Mouse (Mus musculus): ENCODE measurements around the gene Ankrd16. TPM values are rescaled to one million over a fixed set of nuclear protein-coding genes. Genes with fewer than 3 reads are reported as not detected.

The Ankrd16 gene
- polyA plus RNA-seq (2015; fragmentation: Nextera tagmentation; extraction: Ambion mirVana), result 52.0 and 54.4 TPM in 2 replicates

DNA sequence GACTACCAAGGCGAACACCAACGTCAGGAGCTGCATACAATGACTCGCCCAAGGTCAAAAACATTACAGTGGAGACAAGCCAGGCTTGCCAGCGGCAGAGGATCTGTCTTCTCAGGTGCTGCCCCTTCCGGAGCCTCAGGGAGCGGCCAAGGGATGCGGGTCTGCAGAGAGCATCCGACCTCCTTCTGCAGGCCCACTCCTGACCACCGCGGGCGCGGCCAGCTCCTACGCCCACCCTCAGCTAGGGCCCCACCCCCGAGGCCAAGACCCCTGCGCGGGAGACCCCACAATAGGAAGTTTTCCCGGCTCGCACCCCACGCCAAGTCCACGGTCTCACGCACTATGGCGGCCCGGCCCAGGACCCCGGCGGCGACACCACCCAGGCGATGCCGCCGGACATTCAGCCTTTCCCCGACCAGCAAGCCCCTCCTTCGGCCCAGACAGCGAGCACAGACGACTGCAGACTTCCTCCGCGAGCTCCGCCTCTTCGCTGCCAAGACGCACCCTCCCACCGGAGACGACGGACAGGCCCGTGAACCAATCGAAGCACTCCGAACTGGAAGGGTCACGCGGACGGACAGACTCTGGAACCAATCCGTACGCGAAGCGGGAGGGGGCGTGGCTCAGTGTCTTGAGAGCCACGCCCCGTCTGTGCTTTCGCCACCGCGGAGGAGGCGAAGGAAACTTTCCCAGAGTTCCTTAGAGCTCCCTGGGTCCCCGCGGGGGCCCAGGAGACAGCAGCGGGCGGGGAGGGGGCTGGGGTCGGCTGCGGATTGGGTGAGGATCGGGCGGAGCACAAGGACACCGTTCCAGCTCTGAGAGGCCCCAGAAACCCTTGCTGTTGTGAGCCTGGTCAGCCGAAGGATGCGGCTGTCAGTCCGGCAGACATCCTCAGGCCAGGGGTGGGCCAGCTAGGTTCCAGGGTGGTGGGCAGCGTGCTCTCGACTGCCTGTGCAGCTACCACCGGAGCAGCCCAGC lies at the start of gene Ankrd16, which contains the start of gene Fbh1:
TSS of gene Ankrd16 (plus strand) at position 786 of the 978 bp plus-strand sequence.
TSS of gene Fbh1 (minus strand) at position 492 of the 978 bp plus-strand sequence.
- H3K9ac ChIP-seq, result peak within 1 kb of the TSS; percentile 89
- H3K27ac ChIP-seq, result peak within 1 kb of the TSS; percentile 96
- H3K4me1 ChIP-seq (replicated peaks), result peaks cover 52% of the 10 kb centered on the region
- H3K4me2 ChIP-seq, result peak within 1 kb of the TSS; percentile 87
- H3K36me3 ChIP-seq, result peaks cover 26% of the 10 kb centered on the region
- peak; percentile 97 for ATAC-seq (ENCODE audit: low FRiP score)
- WGBS, result under 1% methylated on average over 73 of the region's 73 CpGs
- peak within 1 kb of the TSS; percentile 85 for H3K4me3 ChIP-seq
- no peaks in the 10 kb centered on the region for H3K27me3 ChIP-seq
- H3K9me3 ChIP-seq, result no peaks in the 10 kb centered on the region

DNA sequence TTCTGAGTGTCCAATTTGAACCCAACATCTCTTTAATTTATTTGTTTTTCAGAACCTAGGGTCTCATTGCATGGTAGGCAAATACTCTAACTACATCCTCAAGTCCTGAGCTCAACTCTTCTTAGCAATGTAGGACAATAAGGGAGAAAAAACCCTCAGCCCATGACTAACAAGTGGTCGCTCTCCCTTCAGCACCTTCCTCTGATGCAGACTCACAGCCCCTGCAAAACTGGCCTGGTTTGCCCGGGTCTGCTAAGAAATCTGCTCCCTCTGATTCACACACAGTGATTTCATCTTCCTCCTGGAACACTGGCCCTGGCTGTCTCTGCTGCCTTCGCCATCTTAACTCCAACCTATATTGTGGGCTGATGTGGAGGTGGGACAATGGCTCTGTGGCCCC lies 48.6 kb upstream of the Ankrd16 start:
- Histone ChIP-seq H3K4me3 (no peak overlapping the region), H3K27ac (no peak overlapping the region), H3K27me3 (no peaks in the 10 kb centered on the region), H3K36me3 (no peaks in the 10 kb centered on the region), H3K4me1 (replicated peaks) (no peaks in the 10 kb centered on the region), H3K4me2 (no peak overlapping the region), H3K9ac (no peak overlapping the region), H3K9me3 (no peaks in the 10 kb centered on the region)
- ATAC-seq (ENCODE audit: low FRiP score), result no peak
- WGBS, result 68% methylated on average over 3 of the region's 3 CpGs

DNA sequence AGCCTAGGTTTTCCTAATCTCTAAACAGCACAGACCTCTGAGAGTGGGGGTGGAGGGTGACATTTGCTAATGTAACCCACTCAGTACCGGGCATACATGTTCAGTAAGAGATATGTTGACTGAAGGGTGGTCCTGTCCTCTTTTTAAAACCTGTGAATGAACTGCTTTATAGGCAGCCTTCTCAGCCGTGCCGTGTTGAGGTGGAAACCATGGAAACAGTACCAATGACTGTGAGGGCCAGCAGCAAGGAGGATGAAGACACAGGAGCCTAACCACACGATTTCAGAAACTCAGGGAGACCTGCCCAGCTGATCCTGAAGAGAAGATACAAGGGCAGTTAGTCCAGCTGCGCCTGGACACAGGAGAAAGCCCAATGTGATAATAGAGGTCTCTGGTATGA lies 44.7 kb upstream of the Ankrd16 start:
- 67% methylated on average over 5 of the region's 5 CpGs for WGBS
- Histone ChIP-seq H3K9ac (no peak overlapping the region), H3K4me1 (replicated peaks) (no peaks in the 10 kb centered on the region), H3K9me3 (no peaks in the 10 kb centered on the region), H3K4me3 (no peak overlapping the region), H3K27me3 (no peaks in the 10 kb centered on the region), H3K27ac (no peak overlapping the region), H3K36me3 (peaks cover 11% of the 10 kb centered on the region; the same call in 1 of the 2 replicates), H3K4me2 (no peak overlapping the region)
- no peak for ATAC-seq (ENCODE audit: low FRiP score)

DNA sequence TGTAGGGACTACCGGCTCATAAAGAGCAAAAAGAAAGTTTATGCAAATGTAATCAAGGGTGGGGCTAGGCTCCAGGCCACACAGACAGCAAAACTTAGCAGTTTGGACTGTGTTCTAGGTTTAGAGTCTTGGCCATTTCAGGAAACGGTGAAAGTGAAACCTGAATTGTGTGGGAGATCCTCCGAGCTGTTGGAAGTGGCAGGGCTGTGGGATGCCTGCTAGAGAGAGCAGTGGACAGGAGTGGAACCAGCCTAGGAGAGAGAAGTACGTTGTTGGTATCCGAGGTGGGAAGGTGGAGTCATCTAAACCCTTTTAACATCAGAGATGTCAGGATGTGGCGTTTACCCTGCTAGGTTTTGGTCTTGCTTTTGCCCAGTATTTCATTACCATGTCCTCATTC lies 41.8 kb upstream of the Ankrd16 start:
- Histone ChIP-seq H3K4me3 (no peak overlapping the region), H3K9me3 (no peaks in the 10 kb centered on the region), H3K4me1 (replicated peaks) (no peaks in the 10 kb centered on the region), H3K27ac (no peak overlapping the region), H3K27me3 (no peaks in the 10 kb centered on the region), H3K9ac (no peak overlapping the region), H3K4me2 (no peak overlapping the region), H3K36me3 (peaks cover 37% of the 10 kb centered on the region)
- WGBS, result 91% methylated on average over 6 of the region's 6 CpGs
- no peak for ATAC-seq (ENCODE audit: low FRiP score)

DNA sequence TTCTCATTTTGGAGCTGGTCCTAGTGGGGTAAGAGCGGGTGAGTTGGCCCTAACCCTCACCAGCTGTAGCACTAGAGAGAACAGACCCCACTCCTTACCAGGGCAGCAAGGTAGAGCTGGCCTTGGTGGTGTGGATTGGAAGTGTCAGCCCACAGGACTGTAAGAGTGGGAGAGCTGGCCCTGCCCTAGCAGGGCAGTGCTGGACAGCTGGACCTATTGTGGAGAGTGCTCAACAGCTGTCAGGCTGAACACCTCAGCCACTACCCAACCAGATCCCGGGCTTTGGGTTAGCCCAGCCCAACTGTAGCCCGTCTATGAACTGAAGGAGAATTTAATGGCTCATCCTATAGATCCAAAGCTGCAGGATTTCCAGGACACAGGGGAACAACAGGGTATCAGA lies 38.9 kb upstream of the Ankrd16 start:
- Histone ChIP-seq H3K4me1 (replicated peaks) (no peaks in the 10 kb centered on the region), H3K9ac (no peak overlapping the region), H3K9me3 (no peaks in the 10 kb centered on the region), H3K27me3 (no peaks in the 10 kb centered on the region), H3K36me3 (peaks cover 66% of the 10 kb centered on the region), H3K4me3 (no peak overlapping the region), H3K27ac (no peak overlapping the region), H3K4me2 (no peak overlapping the region)
- ATAC-seq (ENCODE audit: low FRiP score), result 0 out of 2 replicates have a peak, but pooled peaks have one; percentile 21
- WGBS, result 92% methylated on average over 3 of the region's 3 CpGs

DNA sequence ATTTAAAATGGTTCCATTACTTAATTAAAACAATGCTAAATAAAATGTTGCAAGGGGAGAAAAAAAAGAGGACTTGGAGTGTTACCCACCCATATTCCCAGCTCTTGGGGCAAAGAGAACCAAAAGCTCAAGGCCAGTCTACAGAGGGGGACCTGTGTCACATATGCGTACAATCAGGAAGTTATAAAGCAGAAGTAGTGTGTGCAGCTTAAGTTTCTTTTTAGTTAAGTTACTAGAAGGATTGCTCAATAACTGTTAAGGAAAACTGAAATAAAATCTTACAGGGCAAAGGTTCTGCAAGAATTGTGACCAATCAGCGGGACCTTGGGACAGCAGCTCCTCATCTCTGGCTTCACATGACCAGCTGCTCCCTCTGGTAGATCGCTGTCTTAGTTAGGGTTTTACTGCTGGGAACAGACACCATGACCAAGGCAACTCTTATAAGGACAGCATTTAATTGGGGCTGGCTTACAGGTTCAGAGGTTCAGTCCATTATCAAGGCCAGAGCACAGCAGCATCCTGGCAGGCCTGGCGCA lies 38.1 kb upstream of the Ankrd16 start:
- Histone ChIP-seq H3K4me2 (no peak overlapping the region), H3K36me3 (peaks cover 74% of the 10 kb centered on the region), H3K9ac (no peak overlapping the region), H3K4me1 (replicated peaks) (no peaks in the 10 kb centered on the region), H3K27ac (no peak overlapping the region), H3K9me3 (no peaks in the 10 kb centered on the region), H3K4me3 (no peak overlapping the region), H3K27me3 (no peaks in the 10 kb centered on the region)
- no peak for ATAC-seq (ENCODE audit: low FRiP score)
- WGBS, result 92% methylated on average over 4 of the region's 4 CpGs

DNA sequence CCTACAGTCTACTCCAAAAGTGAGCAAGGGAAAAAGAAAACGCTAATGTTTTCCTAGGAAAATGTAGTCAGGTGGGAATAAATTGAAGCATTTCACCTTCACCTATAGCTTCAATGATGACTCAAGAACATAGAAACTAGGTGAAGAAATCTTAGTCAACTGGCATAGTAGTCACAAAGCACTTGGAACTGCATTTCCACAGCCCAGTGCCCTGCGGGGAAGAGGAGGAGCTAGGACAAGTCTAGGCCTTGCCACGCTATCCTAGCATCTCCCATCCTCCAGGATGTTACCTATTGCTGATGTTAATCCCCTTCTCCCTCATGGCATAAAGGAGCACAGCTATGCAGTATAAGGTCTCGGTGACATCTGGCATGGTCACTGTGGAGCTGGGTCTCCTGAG lies 15.1 kb upstream of the Ankrd16 start:
- 97% methylated on average over 4 of the region's 4 CpGs for WGBS
- Histone ChIP-seq H3K4me2 (no peak overlapping the region), H3K27ac (no peak overlapping the region), H3K9ac (no peak overlapping the region), H3K9me3 (no peaks in the 10 kb centered on the region), H3K4me3 (no peak overlapping the region), H3K36me3 (peaks cover 99% of the 10 kb centered on the region), H3K4me1 (replicated peaks) (no peaks in the 10 kb centered on the region), H3K27me3 (no peaks in the 10 kb centered on the region)
- ATAC-seq (ENCODE audit: low FRiP score), result no peak

DNA sequence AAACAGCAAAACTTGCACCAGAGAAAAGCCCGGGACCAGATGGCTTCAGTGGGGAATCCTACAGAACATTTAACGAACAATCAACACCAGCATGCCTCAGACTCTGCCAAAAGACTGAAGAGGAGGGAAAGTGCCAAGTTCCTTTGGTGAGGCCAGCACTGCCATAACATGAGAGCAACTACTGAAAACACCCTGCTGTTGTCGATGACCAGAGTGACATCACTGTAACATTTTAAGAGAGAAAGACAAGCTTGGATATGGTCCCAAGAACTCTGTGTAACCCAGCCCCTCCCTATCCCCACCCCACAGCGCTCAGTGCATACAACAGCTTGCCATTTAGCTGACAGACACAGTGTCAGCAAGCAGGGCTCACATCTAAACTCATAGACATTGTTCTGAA lies 12.0 kb upstream of the Ankrd16 start:
- Histone ChIP-seq H3K4me1 (replicated peaks) (no peaks in the 10 kb centered on the region), H3K4me2 (no peak overlapping the region), H3K27ac (no peak overlapping the region), H3K4me3 (no peak overlapping the region), H3K27me3 (no peaks in the 10 kb centered on the region), H3K9me3 (no peaks in the 10 kb centered on the region), H3K36me3 (peaks cover 82% of the 10 kb centered on the region), H3K9ac (no peak overlapping the region)
- 87% methylated on average over 4 of the region's 4 CpGs for WGBS
- no peak for ATAC-seq (ENCODE audit: low FRiP score)

DNA sequence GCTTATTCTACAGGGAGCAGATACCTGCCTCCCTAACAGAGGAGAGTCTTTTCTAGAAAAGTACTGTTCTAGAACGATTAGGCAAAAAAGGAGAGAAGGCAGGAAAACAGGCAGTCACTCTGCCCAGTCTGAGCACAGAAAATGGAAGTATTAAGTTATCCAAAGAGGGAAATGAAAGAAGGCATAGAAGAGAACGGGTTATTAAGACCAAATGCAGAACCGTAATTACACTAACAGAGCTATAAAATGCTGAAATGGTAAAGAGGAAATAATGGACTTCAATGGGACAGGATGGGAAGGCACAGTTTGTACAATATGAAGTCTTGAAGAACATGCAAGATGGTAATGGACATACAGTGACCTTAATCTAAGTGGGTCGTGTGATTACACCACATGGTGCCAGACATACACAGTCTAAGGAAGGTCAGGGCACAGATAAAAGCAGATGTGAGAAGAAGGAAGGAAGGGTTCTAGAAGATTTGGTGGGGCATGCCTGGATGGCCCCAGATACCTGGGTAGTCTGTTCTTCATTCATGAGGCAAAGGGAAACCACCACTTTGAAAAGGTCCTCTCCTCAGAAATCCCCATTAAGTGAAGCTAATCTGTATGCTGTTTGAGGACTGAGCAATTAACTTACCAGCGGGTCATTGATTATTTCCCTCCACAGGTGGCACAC lies 11.1 kb upstream of the Ankrd16 start:
- Histone ChIP-seq H3K36me3 (peaks cover 72% of the 10 kb centered on the region), H3K9ac (no peak overlapping the region), H3K4me3 (no peak overlapping the region), H3K4me1 (replicated peaks) (no peaks in the 10 kb centered on the region), H3K9me3 (no peaks in the 10 kb centered on the region), H3K4me2 (no peak overlapping the region), H3K27ac (no peak overlapping the region), H3K27me3 (no peaks in the 10 kb centered on the region)
- WGBS, result 88% methylated on average over 5 of the region's 5 CpGs
- ATAC-seq (ENCODE audit: low FRiP score), result no peak

DNA sequence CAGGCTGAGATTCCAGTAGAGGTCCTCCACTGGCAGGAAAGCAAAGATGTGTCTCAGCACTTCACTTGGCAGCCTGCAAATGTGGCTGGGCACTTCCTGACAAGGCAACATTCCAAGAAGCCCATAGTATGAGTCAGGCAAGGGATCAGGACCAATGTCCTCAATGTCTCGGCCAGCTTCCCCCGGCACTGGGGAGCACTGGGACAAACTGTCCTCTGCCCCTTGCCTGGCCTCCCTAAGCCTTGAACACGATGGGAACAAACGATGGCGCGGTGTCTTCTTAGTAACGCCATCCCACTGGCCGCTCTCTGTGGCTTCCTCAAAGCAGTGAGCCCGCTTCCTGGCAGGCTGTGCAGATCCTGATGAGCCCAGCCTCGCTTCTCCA lies 10.5 kb upstream of the Ankrd16 start:
- H3K27me3 ChIP-seq, result no peaks in the 10 kb centered on the region
- WGBS, result 91% methylated on average over 10 of the region's 10 CpGs
- peaks cover 67% of the 10 kb centered on the region for H3K36me3 ChIP-seq
- no peak overlapping the region for H3K4me3 ChIP-seq
- H3K9me3 ChIP-seq, result no peaks in the 10 kb centered on the region
- H3K4me2 ChIP-seq, result no peak overlapping the region
- H3K9ac ChIP-seq, result no peak overlapping the region
- H3K4me1 ChIP-seq (replicated peaks), result 0 out of 2 replicates have a peak, but pooled peaks cover 2% of the 10 kb centered on the region
- ATAC-seq (ENCODE audit: low FRiP score), result no peak
- H3K27ac ChIP-seq, result no peak overlapping the region

DNA sequence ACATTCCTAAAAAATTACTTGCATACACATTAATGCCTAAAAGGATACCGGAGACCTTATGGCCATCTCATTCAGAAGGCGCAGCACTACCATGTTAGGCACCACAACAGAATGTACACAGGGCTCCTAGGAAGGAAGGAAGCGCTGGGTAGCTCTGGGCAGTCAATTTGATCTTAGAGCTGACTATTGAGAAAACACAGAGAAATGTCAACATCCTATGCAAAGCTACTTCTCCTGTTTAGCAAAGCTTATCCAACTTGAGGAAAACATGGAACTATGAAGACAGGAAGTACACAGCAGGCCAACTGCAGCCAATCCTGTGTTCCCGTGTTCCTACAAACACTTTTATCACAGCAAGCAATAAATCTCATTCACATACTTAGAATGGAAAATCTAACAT lies 6.0 kb upstream of the Ankrd16 start:
- no peak overlapping the region for H3K9ac ChIP-seq
- ATAC-seq (ENCODE audit: low FRiP score), result no peak
- no peaks in the 10 kb centered on the region for H3K27me3 ChIP-seq
- no peak overlapping the region for H3K4me2 ChIP-seq
- no peaks in the 10 kb centered on the region for H3K9me3 ChIP-seq
- no peak overlapping the region for H3K27ac ChIP-seq
- peaks cover 22% of the 10 kb centered on the region for H3K36me3 ChIP-seq
- H3K4me3 ChIP-seq, result no peak overlapping the region
- peaks cover 33% of the 10 kb centered on the region for H3K4me1 ChIP-seq (replicated peaks)
- 92% methylated on average over 4 of the region's 4 CpGs for WGBS

DNA sequence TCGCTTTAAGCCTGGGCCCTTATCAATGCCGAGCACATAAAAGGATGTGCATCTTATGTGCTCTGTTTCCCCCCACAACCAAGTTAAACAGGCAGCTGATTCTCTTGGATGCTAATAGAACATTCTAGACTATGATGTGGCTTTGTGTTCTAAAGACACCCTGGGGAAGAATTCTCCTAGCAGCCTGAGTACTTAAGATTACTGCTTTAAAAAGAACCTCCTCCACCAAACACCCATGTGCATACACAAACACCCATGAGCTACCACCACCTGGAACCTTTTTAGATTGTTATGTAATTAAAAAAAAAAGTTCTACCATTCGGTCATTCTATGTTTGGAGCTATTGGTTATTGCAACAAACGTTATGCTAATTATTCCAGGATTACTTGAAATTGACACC lies 5.3 kb upstream of the Ankrd16 start:
- Histone ChIP-seq H3K4me1 (replicated peaks) (peaks cover 35% of the 10 kb centered on the region), H3K4me2 (no peak overlapping the region), H3K4me3 (no peak overlapping the region), H3K27ac (no peak overlapping the region), H3K36me3 (peaks cover 15% of the 10 kb centered on the region), H3K9ac (no peak overlapping the region), H3K9me3 (no peaks in the 10 kb centered on the region), H3K27me3 (no peaks in the 10 kb centered on the region)
- no peak for ATAC-seq (ENCODE audit: low FRiP score)
- 93% methylated on average over 4 of the region's 4 CpGs for WGBS

All from hindbrain, embryonic 13.5 days (tissue).